Mouse (Mus musculus) right cerebral cortex, adult 2 months (tissue): ENCODE measurements around the gene Mpzl3.

Source experiments
- DNase-seq, 2 experiments: peaks; one replicate each; pipeline ENCODE4 v3.0.0; 2021 to 2022; ENCODE audit warnings: low spot score in 2 of 2

Gene Mpzl3

DNA sequence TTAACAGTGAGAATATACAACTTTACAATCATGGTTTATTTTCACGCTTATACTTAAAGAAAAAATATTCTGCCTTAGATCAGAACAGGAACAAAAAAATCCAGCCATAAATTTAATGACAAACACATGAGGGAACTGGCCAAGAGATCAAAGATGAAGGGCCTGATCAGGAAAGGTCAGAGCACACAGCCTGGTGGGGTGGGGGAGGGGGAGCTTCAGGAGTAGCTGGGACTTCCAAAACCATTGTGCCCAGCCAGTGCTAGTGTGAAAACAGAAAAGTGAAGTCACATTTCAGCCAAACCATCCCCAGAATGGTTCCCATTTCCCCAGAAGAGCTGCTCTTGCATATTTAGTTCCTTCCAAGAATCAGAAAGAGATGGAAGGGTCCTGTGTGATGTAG is 47.5 kb downstream of the Mpzl3 start:
- no peak for DNase-seq

GRCm38 (mm10) chr9:45103211-45103979 is 48.4 kb downstream of the Mpzl3 start:
- no peak for DNase-seq

DNA sequence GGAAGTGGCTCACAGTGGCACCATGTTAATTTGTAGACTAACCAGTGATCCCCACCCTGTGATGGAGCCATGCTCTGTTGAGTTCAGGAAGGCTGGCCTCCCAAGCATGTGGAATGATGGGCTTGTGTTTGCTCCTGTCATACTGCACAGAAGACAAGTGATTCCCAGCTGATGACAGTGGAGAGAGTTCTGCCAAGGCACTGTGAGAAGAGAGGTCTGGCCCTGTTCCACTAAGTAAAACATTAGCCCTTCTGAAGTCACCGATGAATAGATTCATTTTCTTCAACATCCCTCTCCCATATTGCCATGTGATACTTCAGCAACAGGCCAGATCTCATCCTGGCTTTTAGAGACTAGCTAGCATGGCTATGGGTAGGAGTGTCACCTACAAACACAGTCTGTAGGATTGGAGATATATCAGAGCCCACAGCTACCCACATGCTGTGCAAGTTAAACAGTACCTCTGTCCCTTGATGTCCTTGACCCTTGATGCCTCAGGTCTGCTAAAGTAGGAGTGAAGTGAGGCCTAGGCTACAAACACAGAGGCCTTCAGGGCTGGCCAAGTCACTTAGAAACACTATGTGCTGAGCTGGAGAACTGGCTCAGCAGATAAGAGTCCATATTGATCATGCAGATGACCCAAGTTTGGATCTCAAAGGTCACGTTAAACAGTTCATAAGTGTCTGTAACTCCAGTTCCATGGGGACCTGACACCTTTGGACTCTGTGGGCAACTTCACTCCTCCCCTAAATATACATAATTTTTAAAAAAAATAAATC is 50.8 kb downstream of the Mpzl3 start:
- DNase-seq: no peak

DNA sequence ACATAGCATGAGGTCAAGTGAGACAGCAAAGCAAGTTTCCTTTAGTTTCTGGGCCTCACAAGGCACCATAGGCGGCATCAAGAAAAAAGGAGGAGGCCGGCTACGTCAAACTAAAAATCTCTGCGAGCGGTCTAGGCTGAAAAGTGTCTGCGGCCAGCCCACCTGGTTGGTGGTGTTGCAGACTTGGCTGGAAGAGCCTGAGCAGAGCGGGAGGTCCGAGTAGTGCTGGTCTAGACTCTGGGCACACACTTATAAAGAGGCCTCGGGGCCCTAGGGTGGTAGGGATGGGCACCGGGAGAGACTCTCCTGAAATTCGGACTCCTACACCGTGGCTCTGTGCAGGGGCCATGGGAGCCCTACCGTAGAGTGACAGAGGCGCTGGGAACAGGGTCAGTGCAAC is 60.7 kb downstream of the Mpzl3 start:
- peak; percentile 80 for DNase-seq

GRCm38 (mm10) chr9:45116819-45117218 is 61.8 kb downstream of the Mpzl3 start:
- no peak for DNase-seq

GRCm38 (mm10) chr9:45117741-45118431 is 62.9 kb downstream of the Mpzl3 start, which contains the start of gene Scn2b:
Scn2b (plus strand) TSS chr9:45117782.
- peak in 1 of 2 experiments; percentile 36 for DNase-seq

- DNase-seq: no peak
Measured at GRCm38 (mm10) chr9:45118552-45118951, 63.6 kb downstream of the Mpzl3 start.

- DNase-seq: no peak
Measured at GRCm38 (mm10) chr9:45119316-45119953, 64.4 kb downstream of the Mpzl3 start.

- DNase-seq: no peak
Measured at GRCm38 (mm10) chr9:45119954-45120530, 65.1 kb downstream of the Mpzl3 start.

DNA sequence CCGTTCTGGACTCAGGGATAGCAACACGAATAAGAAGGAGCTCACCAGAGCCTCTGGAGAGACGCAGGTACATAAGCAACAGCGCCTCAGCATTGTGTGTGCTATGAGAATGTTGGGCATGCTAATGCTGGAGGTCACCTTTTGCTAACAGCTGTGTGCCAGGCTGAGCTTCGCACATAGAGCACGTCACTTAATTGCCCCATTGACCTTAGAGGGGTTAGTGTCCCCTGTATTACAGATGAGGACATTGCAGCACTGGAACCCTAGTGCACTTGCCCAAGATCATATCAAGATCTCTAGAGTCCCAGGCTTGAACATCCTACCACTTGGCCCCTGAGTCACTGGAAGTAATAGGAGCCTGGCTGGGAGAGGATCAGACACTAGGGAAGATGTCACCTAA is 65.6 kb downstream of the Mpzl3 start:
- no peak for DNase-seq

- peak in 1 of 2 experiments; percentile 29 for DNase-seq
Measured at GRCm38 (mm10) chr9:45121001-45121400, 66.0 kb downstream of the Mpzl3 start.

DNA sequence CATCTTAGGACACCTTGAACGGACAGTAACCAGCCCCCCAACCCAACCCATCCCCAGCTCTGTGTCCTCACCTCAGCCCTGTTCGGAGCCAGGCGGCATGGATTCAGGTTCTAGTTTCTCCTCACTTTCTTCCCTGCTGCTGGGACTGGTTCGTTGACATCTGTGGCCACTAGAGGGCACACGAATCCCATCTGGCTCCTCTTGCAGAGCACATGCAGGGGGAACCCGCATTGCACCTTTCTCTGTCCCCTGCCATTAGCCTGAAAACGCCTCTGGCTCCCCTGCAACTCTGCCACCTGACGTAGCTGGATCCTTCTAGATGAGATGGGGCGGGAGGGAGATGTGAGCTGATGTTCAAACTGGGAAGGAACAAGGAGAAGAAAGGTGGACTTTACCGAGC is 66.8 kb downstream of the Mpzl3 start:
- peak; percentile 81 to 84 for DNase-seq

DNA sequence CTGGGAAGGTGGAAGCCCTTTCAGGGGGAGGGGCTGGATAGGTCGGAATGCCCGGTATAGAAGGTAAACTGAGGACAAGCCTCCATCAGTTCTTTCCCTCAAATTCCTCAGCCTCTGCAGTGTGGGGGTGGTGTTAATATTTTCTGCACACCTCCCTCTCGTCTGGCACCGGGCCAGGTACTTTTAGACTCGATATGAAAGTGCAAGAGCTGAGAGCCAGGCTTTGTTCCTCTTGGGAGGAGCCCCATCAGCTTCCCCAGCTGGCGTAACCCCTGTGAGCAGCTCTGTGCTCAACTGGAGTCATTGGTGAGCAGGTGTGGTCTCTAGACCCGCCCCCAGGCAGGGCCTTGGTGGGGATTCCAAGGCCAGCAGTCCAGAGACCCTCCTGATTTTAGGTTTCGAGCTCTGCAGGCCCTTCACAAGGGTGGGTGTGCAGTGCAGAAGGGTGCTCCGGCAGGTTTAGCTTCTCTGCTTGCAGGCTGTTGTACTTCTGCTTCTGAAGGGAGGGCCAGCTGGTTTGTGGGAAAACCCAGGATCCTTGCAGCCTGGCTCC is 67.3 kb downstream of the Mpzl3 start:
- DNase-seq: peak; percentile 87 to 89

- DNase-seq: no peak
Measured at GRCm38 (mm10) chr9:45125211-45125610, 70.2 kb downstream of the Mpzl3 start.

DNA sequence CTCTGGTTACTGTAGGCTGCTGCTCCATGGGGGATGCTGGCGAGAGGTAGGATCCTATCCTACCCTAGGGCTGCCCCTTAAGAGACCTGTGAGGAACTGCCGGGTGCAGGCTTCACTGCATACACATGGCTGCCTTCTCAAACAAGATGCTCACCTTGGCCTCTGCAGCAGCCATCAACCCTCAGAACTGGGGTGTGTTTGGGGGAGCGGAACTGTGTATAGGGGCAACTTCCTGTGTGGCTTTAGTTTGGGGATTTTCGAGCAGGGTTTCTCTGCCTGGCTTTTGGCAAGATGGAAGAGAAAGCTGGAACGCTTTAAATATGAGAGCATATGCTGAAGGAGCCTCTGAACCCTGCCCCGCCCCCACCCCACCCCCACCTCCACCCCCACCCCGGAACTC is 72.0 kb downstream of the Mpzl3 start:
- no peak for DNase-seq
